Mouse (Mus musculus) gastrocnemius, adult 18-20 months (tissue): ENCODE results near the gene Cnnm1. TPM values are rescaled to one million over a fixed set of nuclear protein-coding genes. Genes with fewer than 3 reads are reported as not detected.
"Not testable (repeated sequence)": the region's sequence is repeated elsewhere in the genome, so short reads cannot be mapped to it uniquely, and the experiment has no call there.

ENCODE experiments used
- DNase-seq: peaks from one replicate; pipeline ENCODE4 v3.0.0; 2021; ENCODE audit warnings: low spot score
- total RNA-seq, 2 experiments: library from RNA; stranded (reverse); gene quantifications; 2 replicates each; pipeline ENCODE4 v1.2.3; 2021

Gene Cnnm1
- total RNA-seq, 2 experiments from 2014 or later: 0.12 TPM; not detected in 1

DNA sequence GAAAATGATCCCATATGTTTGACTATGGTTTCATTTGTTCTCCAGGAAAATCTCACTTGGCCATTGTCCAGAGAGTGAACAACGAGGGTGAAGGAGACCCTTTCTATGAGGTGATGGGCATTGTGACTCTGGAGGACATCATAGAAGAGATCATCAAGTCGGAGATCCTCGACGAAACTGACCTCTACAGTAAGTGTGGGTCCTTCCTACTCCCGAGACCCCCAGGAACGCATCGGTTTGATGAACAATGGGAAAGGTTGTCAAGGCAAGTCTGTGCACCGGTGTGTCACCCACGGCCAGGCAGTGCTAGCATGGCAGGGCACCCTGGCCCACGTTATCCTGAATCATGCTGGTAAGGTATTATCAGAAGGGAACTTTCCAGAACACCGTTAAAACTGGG lies 24.8 kb downstream of the Cnnm1 start:
- DNase-seq: no peak

DNA sequence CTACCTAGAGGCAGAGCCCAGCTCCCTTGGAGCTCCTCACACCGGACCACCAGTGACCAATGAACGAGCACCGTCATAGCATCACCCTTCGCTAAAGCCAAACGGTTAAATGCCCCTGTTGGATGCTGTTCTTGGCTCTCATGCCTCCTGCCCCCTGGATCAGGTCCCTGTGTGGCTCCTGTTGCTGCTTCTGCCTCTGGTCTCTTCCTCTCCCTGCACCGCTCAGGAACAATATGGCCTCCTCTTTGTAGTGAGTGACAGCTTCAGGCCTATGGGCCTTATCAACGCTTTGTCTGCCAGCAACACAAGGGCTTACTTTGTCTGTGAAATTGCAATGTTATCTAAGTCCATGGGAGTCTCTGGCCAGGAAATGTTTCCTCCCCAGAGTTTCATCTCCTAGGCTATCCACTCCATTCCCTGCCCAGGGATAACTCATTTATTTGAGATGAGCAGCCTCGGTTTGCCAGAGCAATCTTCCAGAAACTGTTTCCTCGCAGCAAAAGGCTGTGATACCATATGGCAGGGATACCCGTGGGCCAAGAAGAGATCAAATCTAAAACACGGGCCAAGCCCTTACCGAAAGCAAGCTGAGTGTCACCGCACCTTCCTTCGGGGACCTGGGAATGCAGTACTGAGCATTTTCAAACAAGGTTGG lies 25.5 kb downstream of the Cnnm1 start:
- DNase-seq: no peak

DNA sequence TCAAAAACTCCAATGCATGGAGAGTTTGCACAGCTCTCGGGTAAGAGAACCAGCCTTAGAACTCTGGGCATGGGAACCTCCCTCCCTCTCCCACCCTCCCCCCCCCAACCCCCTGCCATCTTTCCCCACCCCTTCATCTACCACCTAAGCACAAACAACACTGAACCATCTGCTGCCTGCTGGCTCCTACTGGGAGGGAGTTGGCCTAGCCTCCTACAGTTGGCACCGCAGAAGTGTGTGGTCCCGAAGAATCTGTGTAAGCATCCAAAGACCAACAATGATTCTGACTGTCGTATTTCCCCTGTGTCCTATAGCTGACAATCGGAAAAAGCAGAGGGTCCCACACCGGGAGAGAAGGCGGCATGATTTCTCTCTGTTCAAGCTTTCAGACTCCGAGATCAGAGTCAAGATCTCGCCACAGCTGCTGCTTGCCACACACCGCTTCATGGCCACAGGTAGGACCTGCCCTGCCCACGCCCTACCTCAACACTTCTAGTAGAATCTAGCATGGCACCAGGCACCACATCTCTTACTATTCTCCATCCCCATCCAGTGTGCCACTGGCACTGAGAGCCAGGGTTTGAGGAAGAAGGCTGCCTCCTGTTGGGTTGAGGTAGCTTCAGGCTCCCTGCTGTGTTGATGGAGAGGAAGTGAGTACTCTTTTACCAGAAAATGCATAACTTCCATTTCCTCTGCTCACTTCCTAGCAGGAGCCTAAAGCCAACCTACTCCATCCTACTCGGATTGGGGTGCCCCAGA lies 27.9 kb downstream of the Cnnm1 start:
- no peak for DNase-seq

DNA sequence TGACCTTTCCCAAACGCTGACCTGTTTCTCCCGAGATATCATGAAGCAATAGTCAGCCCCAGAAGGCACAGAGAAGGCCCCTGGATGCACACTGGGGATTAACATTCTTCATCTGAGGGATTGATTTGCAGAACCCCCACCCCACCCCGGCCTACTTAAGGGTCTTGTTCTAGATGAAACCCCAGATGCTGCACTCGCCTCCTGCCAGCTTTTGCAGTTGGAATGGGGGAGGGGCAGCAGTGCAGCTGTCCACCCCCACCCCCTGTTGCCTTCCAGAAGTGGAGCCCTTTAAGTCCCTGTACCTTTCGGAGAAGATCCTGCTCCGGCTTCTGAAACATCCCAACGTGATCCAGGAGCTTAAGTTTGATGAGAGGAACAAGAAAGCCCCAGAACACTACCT lies 29.1 kb downstream of the Cnnm1 start:
- DNase-seq: no peak

DNA sequence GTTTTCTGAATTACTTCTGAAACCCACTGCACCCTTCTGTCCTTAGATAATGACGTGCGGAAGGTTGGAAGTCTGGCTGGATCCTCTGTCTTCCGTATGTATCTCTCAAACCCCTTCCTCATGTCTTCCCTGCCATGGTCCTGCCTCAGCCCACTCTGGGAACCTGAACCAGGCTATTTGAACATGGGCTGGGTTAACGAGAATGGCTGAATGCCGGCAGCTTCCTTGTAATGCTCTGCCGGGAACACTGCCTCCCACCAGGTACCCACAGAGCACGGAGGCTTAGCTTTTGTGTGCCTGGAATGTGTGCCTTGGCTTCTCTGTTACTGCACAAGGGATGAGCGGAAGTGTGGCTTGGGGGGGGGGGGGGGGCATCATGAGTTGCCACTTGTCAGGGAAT lies 32.1 kb downstream of the Cnnm1 start:
- no peak for DNase-seq

DNA sequence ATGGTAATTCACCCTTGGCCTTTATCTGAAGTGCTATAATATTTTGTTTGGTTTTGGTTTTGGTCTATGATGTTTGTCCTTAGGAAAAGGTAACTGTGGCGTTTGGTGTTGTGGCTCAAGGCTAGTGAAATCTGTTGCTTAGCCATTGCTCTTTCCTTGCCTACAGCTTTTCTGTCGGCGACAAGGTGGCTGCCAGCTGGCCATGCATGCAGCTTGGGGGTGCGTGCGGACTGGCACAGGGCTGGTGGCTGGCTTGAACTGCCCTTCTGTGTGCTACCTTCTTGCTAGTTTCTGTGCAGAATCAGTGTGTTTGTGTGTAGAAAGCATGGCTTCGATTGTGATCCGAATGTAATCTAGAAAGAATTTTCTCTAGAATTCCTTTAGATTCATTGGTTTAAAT lies 32.5 kb downstream of the Cnnm1 start:
- DNase-seq: no peak

DNA sequence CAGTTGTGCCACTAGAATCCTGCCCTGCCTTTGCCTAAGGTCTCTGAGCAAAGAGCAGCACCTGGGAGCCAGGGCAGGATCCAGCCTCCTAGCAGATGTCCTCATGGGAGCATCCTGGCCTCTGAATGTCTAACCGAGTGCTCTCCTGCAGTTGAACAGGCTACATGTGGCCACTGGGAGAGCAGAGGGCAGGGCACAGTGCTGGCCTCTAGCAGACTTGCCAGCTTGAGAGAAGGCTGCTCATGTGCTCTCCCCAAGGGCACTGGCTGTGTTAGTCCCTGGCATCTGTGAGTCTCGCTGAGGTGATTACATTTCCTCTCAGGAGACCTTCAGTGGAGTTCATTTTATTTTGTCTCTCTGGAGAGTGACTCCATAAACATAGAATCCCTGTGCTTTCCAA lies 35.4 kb downstream of the Cnnm1 start:
- DNase-seq: no peak

DNA sequence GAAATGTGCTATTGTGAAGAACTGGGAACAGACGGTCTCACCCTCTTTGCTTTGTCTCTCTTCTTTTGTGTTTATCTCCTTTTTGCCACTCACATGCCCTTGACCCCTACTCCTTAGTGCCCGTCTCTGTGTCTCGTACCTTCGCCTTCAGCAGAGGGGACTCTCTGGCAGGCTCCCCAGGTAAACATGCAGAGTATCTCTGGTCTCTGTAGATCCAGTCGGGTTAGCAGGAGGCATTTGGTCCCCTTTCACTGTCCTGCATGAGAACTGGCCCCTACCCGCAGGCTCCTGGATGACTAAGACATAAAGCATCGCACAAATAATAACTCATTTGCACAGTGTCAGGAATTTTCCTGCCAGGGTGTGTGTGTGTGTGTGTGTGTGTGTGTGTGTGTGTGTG lies 35.8 kb downstream of the Cnnm1 start:
- no peak for DNase-seq

DNA sequence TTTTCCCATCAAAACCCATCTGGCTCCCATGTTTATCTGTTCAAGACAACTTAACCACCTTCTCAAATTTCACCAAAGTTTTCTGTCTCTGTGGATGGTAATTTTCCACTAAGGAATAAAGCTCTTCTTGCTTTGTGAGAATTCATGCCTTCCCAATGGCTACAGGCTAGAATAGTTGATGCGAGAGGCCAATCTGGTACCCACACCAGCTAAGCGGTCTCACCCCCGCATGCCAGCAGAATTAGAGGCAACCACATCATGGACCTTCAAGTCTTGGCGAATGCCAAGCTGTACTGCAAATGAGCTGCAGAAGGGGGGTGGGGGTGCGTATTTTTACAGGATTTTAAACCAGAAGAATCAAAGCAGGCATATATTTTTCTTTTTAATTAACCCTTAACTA lies 37.2 kb downstream of the Cnnm1 start:
- no peak for DNase-seq

DNA sequence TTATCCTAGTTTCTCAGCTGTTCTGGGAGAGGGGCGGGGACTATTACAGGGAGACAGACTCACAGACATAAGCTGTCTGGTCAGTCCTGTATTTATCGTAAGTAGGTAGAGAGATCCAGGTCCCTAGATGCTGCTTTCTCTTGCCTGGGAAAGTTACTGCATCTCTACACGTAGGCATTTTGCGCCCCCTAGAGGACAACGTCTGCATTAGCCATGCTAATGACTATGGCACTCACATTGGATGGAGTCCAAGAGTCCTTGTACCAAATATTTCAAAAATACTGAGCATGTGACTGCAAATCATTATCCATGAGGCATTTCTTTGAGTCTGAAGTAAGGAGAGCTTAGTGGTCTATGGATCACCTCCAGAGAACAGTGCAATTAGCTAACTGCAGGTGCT lies 38.7 kb downstream of the Cnnm1 start:
- DNase-seq: peak; percentile 52

DNA sequence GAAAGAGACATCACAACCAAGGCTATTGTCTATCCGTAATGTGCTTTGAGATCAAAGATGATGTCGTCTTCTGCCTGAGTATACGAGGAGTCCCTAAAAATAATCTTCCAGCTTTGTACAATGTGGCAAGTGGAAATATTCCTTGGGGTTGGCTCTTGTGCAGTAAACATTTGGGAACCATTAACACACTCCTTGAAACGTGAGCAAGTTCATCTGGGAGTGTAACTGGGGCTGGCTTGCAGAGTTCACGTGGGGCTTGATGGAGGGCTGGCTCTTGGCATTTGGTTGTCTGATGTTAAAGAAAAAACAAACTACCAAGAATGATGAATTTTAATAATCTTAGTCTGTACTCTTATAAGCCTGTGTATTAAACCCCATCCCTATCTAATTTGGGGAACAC lies 39.2 kb downstream of the Cnnm1 start:
- no peak for DNase-seq

DNA sequence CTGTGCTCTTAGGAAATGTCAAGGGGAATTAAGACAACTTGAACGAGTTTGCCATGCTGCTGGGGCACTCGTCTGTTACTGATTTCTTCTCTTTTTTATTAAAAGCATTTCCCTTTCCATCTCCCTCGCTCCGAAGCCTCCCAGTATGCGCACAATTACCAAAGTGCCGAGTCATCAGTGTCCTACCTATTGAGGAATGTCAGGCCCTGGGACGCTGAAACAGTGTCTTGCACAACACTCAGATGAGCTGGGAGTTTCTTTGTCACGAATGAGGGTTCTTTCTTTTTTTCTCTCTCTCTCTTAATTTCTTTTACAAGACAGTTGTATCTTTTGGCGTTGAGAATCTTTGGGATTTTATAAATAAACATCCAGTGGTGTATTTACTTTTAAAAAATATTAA lies 40.3 kb downstream of the Cnnm1 start:
- no peak for DNase-seq

DNA sequence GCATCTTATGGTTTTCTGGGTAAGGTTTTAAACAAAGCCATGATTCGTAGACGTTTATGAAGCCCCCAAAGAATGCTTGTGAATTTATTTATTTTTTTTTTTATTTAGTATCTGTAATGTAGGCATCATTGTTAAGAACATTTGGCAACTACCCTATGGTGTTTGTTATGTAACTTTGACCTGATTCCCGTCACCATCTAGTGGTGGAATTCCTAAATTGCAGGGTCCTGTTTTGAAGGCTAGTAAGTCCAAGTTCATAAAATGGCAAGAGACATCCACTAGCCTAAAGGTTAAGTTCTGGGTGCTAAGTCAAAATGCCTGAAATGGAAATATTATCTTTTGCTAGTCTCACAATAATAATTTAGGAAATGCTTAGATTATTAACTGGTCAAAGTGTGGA lies 47.2 kb downstream of the Cnnm1 start:
- DNase-seq: peak; percentile 51

DNA sequence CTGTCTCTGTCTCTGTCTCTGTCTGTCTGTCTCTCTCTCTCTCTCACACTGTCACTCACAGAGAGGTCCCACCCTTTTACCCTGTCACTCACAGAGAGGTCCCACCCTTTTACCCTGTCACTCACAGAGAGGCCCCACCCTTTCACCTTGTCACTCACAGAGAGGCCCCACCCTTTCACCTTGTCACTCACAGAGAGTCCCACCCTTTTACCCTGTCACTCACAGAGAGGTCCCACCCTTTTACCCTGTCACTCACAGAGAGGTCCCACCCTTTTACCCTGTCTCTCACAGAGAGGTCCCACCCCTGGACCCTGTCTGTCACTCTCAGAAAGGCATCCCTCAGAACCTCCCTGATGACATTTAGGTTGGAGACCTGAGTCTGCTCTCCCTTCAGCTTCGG lies 53.1 kb downstream of the Cnnm1 start:
- not testable (repeated sequence) for DNase-seq

DNA sequence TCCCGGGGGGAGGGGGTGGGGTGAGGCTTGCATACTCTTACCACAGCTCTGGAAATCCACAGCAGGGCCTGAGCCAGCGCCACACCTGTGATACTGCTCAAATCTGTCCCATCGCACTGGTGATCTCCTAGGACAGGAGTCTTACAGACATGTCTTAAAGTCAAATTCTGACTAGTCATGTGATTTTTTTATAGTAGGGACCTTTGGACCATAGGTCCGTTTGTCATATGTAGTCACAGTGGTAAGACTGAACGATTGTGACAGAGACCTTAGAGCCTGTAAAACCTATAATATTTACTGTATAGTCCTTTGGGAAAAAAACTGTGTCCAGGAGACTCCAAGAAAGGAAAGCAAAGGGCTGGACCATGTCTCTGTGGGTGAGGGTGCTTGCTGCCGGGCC lies 53.6 kb downstream of the Cnnm1 start:
- DNase-seq: no peak

DNA sequence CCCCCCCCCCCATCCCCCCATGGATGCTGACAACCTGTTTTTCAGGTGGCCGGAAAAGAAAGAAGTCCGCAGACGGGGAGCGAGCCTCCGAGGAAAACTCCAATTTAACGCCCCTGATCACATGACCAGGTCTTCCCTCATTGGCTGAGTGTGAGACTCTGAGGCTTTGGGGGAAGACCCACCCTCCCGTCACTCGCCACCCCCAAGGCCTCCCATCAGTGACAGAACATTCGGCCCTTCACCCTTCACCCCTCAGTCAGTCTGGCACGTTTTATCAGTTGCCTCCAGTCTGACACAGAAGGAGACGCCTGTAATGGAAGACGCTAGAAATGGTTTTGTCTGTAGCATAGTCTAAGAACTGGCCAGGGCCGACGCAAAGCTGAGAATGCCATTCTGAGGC lies 54.7 kb downstream of the Cnnm1 start:
- no peak for DNase-seq

DNA sequence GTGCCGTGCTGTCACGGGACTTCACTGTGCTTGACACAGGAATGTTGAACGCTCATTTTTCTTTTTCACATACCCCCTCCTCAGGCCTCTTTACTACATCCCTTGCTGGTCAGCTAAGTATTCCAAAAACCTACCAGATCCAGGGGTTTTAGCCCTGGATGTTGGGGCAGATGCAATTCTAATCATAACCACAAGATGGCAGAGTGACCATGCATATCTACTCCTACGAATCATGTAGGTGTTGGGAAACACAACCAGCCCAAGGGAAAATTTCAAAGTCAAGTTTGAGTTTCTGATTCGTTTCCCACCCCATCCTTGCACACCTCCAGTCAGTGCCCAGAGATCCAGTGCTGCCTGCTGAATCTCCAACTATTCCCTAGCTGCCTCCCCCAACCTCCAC lies 55.6 kb downstream of the Cnnm1 start:
- peak; percentile 77 for DNase-seq

DNA sequence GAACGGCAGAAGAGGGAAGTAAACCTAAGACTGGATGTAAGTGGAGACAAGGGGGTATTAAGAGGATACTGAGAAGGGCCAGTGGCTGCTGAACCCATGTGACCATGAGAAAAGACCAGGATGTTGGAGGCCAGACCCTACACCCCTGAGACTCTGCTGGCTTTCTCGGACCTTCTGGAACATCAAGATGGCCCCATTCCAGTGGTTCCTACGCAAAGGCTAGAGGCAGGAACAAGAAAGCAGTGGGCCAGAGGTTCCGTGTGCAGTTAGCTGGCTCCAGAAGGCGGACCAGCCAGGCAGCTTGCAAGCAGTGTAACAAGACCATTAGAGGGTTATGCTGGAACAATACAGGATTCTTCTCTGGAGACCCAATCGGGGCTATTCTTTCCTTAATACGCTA lies 57.2 kb downstream of the Cnnm1 start:
- peak; percentile 47 for DNase-seq

DNA sequence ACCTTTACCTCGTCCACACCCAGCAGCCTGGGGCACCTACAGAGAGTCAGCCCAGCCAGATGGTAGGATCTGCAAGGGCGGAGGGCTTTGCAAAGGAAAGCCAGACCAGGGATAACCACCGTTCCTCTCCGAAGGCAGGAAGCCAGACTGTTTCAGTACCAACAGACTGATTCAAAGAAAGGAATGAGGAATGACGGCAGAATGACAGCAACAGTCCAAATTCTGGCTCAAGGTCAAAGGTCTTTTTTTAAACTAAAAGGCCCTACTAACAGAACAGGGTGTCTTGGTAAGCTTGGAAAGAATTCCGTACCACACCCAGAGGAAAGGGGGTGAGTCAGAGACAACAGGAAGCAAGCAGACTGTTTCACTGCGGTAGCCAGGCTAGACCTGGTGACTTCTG lies 58.6 kb downstream of the Cnnm1 start:
- peak; percentile 69 for DNase-seq

DNA sequence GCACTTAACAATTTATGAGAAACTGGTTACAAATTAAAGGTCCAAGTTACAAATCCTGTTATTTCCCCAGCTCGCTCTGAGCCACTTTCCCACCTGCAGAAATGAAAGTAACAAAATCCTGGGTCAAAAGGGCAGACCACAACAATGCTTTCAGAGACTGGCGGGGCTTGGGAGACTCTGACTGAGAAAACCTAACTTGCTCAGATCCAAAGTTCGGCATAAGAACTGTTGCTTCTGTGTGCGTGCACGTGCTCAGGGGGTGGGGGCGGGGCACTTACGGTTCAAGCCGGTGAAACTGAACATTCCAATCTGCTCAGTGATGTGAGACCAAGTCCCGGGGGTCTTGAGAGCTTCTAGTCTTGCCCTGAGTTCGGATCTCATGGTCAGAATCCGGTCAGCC lies 62.4 kb downstream of the Cnnm1 start:
- DNase-seq: no peak

DNA sequence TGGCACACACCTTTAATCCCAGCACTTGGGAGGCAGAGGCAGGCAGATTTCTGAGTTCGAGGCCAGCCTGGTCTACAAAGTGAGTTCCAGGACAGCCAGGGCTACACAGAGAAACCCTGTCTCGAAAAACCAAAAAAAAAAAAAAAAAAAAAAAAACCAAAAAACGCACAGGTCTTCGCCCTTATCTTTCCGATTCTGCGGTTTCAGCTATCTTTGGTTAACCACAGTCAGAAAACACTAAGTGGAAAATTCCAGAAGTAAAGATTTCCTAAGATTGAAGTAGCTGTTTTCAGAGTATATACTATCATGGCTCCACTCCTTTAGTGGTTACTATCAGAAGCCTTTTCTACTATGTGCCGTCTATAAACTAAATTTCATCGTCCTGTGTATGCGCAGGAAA lies 63.4 kb downstream of the Cnnm1 start:
- not testable (repeated sequence) for DNase-seq

DNA sequence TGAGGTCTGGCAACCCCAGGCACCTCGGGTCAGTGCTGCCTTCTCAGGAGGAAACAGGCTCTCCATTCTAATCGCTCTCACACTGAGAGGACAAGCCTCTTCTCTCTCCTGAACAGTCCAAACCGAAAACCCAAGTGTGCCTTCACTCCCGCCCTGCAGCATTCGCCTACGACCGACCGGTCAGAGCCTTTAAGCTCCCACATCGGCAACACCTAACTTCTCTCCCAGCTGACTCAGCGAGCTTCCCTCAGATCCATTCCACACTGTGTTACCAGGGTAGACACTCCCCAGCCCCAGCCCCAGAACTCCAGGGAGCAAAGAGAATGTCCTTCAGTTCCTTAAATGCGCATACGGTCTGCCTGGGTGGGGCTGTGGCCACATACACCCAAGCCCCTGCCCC lies 65.2 kb downstream of the Cnnm1 start:
- DNase-seq: no peak

DNA sequence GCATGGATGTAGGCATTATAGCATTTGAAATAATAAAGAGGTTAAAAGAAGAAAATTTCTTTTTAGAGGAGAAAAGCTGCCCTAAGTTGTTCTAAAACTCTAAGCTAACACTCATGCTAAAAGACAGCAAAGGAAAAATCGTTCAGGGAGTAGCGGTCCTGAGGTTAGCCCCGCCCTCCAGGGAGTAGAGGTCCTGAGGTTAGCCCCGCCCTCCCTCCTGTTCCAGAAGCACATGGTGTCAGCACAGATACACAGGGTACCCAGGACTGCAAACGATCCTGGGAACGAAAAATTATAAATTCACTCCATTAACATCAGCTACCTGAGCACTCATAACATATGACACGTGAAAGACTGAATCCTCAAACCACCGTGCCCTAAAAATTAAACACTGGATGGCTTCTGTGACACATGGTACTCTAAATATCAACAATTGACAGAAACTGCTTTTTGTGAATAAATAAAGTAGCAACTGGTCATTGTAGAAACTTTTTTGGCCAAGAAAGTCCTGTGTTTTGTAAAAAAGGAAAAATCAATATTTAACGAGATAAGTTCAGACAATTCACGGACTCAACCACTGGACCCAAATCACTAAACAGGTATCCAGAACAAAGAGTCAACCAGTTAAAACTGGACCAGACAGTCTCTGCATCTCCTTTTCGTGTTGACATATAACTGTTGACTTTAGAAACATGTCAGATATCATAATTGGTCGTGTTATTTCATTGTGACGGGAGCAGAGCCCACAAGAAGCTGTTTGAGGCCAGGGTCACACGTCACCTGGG lies 70.4 kb downstream of the Cnnm1 start:
- DNase-seq: no peak
